Mouse (Mus musculus) skeletal muscle tissue, adult 2 months (tissue): ENCODE measurements around the gene Usp13.

Experiments used
- DNase-seq: peaks from one replicate; pipeline ENCODE4 v3.0.0-alpha.2; 2012; ENCODE audit warnings: low read depth, low spot score

The Usp13 gene

GRCm38 (mm10) chr3:32817357-32818326 is at the start of gene Usp13:
TSS of gene Usp13 (plus strand) at chr3:32817546.
- DNase-seq, result peak; percentile 75

DNA sequence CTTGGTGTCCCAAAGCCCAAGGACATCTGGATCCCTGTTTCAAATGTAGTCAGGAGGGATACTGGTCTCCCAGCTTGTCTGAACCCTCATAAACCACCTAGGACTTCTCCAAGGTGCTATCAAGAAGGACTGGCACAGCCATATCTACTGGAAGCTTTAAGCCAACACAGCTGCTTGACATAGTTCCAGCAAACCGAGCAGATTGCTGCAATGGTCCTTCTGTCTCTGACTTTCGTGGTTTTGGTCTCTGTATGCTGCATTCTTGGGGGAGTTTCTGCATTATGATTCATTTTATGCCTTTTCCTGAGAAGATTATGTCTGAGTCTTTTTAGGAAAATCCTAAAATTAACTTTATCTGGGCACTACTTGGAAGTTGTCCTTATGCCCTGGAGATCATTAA is 46.6 kb upstream of the Usp13 start:
- DNase-seq, result no peak

- DNase-seq, result no peak
These were observed 367 bp upstream of the Usp13 start for GRCm38 (mm10) chr3:32817001-32817356.

DNA sequence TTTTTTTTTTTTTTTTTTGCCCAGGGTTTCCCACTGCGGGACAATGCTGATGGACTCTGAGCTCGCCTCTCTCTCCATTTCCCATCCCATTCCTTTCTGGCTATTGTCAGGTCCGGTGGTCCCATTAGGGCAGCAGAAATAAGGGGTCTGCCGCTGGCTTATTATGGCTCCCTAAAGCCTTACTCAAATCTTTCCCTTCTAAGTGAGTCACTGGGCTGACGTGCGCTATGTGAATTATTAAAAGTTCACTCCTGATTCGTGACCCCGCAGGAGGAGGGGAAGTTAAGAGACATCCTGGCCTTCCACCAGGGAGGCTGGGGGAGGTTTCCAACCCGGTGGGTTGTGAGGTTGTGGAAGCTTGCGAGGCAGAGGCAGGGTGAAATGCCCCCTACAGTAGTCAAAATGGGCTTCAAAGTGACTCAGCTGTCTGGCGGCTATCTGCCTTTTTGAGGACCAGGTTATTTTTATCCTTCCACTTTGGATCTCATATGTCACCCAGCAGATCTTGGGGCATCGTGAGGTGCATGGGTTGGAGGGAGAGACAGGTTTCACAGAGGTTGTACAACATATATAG is 1.1 kb downstream of the Usp13 start:
- DNase-seq, result peak; percentile 78

DNA sequence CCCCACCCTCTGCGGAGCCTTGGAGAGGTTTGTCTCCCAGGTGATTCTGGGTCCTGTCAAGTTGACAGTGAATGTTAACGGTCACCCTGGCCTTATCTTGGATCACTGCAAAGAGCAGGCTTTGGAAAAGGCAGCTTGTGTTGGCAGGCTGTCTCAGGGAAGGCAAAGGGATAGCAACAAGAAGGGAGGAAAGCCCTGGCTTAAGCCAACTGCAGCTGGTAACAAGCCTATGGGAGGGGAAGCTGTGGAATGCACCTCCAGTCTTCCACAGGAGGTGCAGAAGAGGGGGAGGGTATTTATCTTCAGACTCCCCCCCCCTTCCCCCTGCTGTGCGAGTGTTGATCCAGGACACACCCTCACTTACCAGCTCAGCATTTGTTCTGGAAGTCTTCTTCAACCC is 5.3 kb downstream of the Usp13 start:
- DNase-seq, result no peak

- DNase-seq, result no peak
These were observed 7.6 kb downstream of the Usp13 start for GRCm38 (mm10) chr3:32824923-32825322.

GRCm38 (mm10) chr3:32825964-32826479 is 8.7 kb downstream of the Usp13 start:
- DNase-seq, result no peak

DNA sequence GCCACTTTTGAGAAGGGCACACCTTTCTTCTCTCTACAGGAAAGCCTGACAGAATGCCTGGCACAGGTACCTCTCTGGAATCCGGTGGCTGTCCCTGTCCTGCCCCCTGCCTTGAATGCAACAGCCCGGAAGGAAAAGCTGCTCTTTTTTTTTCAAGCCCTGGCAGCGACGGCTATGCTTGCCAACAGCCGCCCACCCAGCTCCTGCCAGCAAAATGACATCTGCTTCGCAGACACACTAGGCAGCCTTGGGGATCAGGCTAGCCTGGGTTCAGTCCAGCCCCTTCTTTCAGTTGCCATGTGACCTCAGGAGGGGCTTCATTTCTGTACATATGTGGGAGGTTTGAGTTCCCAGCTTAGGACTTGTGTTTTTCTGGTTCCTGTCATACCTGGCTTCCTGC is 9.4 kb downstream of the Usp13 start:
- DNase-seq, result no peak

DNA sequence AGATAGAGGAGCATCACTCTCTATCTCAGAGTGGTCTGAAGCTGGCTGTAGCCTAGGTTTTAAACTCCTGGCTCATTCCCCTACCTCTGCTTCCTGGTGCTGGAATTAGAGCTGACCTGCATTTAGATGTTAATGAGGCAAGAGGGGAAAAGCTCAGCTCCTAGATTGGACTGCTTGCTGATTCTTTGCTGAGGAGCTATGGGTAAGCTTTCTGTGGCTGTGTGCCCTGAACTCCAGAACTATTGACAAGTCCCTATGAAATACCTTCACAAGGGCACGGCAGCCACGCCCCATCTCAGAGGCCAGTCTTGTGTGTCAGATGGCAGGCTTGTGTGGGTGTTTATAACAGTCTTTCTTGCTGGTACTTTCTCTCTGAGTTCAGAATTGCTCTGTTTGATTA is 16.5 kb downstream of the Usp13 start:
- DNase-seq, result no peak

DNA sequence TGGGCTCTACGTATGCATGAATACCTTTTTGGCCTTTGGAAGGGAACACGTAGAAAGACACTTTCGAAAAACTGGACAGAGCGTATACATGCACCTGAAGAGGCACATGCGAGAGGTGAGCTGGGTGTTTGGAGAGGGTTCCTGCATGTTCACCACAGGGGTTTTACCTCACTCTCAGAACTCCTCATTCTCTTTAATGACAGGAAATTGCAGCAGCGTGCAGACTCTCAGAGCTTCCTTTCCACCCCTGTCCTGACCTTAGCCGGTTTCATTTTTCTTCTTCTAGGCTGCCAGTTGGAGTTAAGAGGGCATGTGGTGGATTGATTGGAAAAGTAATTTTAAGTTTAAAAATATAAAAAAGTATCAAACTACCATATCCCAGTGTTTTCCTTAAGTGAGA is 20.5 kb downstream of the Usp13 start:
- DNase-seq, result no peak

- DNase-seq, result peak; percentile 66
These were observed 39.2 kb downstream of the Usp13 start for GRCm38 (mm10) chr3:32856362-32857107.

DNA sequence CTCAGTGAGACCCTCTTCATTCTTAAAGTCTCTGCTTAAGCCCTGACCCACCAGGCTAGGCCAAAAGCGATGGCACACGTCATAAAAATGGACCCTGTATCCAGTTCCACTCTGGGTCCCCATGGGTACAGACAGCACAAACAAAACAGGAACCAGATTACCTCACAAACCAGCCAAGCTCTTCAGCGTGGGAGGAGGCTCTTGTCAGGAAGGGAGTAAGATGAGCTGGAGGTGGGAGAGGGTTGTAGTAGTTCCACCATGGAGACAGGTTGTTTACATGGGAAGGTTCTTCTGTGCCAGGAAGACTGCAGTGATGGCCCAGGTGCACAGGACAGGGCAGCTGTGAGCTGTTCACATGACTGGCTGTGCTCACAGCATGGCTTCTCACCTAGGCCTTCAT is 53.7 kb downstream of the Usp13 start:
- DNase-seq, result peak; percentile 74

DNA sequence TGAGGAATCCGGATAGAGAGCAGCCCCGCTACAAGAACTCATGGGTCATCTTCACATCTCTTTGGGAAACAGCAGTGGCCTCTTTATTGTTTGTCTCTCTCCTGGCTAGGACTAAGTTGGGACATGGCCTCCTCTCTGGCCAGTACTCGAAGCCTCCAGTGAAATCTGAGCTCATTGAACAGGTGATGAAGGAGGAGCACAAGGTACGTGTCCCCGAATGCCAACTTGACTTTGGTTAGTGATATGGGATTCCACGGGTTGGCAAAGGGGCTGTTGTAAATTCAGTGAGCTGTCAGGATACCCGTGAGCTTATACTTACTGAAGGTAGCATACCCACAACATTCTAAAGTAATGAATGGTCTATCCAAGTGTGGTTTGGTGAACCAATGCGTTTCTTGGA is 69.0 kb downstream of the Usp13 start:
- DNase-seq, result peak; percentile 72

- peak; percentile 48 for DNase-seq
These were observed 71.5 kb downstream of the Usp13 start for GRCm38 (mm10) chr3:32888886-32889285.

- peak; percentile 75 for DNase-seq
These were observed 72.8 kb downstream of the Usp13 start for GRCm38 (mm10) chr3:32890174-32890573.

DNA sequence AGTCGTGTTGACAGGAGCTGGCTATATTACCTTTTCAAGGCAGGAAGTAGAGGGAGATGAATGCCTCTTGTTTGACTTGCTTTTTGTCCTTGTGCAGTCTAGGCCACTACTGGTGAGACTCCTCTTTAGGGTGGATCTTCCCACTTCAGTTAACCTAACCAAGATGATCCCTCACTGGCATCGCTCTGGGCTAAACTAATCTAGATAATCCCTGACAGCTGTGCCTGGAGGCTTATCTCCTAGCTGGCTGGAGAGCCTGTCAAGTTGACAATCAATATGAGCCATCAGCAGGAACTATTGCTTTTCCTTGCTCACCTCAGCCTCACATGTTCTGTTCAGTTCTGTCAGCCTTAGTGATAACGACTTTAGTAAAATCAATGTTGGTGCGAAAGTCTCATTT is 86.1 kb downstream of the Usp13 start:
- no peak for DNase-seq

DNA sequence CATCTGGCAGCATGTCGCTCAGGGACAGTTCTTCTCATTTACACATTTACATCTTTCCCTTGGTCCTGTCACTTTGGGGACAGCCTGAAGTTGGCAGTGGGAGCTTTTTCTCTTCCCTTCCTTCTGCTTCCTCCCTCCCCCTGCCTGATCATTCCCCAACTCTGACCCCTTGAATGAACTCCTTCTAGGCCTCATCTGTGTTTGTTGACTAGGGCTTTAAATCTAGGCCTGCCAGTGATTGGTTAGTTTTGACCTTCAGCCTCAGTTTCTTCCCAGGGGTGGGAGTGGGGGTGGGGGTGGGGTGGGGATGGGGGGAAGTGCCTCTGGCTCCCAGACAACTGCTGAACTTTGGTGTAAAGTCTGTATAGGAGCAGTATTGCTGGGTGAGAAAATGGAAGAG is 87.3 kb downstream of the Usp13 start:
- DNase-seq, result no peak

DNA sequence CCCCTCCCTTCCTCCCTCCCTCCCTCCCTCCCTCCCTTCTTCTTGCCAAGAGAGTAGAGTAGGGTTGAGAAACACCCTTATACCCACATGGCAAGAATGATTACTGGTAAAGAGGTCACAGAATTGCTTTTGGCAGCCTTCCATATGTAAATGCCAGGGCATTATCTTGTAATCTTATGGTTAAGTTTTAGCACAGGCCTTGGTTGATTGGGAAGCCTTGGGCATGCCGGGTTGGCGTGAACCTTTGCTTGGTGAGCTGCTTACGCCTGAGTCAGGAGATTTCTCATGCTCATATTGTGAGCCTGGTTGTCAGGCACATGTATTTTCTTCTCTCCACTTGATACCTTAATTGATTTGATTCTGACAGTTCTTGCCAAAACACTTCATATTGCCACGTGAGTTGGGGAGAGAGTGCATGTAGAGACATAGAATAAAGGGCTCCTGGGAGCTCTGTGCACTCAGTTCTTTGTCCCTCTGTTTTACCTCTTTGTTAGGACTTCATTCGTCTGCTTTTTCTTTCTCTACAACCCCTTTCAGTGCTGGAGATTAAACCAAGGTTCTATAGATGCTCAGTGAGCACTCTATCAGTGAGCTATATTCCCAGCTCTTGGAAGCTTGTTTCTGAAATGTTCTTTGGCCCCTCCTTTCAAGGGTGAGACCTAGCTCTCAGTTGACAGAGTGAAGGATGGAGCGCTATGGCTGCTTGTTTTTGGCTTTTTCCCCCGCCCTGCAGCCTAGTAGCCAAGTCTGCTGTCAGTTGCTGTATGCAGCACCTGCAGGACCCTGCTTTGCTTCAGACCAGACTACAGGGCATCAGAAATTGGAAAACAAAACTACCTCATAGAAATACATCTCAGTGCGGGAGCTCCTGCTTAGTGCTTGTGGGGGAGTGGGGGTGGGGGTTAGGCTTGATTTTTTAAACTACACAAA is 88.8 kb downstream of the Usp13 start:
- DNase-seq, result no peak

GRCm38 (mm10) chr3:32908400-32908799 is 91.1 kb downstream of the Usp13 start:
- DNase-seq, result no peak

GRCm38 (mm10) chr3:32910071-32910551 is 92.8 kb downstream of the Usp13 start:
- DNase-seq, result no peak

- no peak for DNase-seq
These were observed 106.8 kb downstream of the Usp13 start for GRCm38 (mm10) chr3:32924168-32924567.
